Mouse (Mus musculus) liver, embryonic 15.5 days (tissue): Measurements from ENCODE around the gene Usb1. TPM values are rescaled to one million over a fixed set of nuclear protein-coding genes. Genes with fewer than 3 reads are reported as not detected.

Experiments
- ATAC-seq: fragments of 200-750 bp; cut with Nextera tagmentation; 2 replicates; pipeline ENCODE4 v1.8.0; 2017; ENCODE audit warnings: moderate number of reproducible peaks, mild to moderate bottlenecking, moderate library complexity; ENCODE audit not compliant: insufficient read depth
- H3K27ac ChIP-seq: fragments of 300-500 bp; sonication (generic); replicated peaks from 2 replicates; pipeline ENCODE4 v1.5.1; 2015; ENCODE audit warnings: mild to moderate bottlenecking, inconsistent platforms
- H3K27me3 ChIP-seq: fragments of 300-500 bp; sonication (generic); 2 replicates; pipeline ENCODE4 v1.6.1; 2015; ENCODE audit warnings: mild to moderate bottlenecking, inconsistent platforms
- H3K36me3 ChIP-seq: fragments of 300-500 bp; sonication (generic); replicated peaks from 2 replicates; pipeline ENCODE4 v1.6.1; 2015; ENCODE audit warnings: moderate library complexity, mild to moderate bottlenecking, inconsistent platforms
- H3K4me1 ChIP-seq: fragments of 300-500 bp; sonication (generic); replicated peaks from 2 replicates; pipeline ENCODE4 v1.6.1; 2015; ENCODE audit warnings: inconsistent platforms
- H3K4me2 ChIP-seq: fragments of 300-500 bp; sonication (generic); 2 replicates; pipeline ENCODE4 v1.6.1; 2015; ENCODE audit warnings: moderate library complexity, mild to moderate bottlenecking, inconsistent platforms
- H3K4me3 ChIP-seq: fragments of 300-500 bp; sonication (generic); replicated peaks from 2 replicates; pipeline ENCODE4 v1.5.1; 2015; ENCODE audit warnings: mild to moderate bottlenecking, inconsistent platforms
- H3K9ac ChIP-seq: fragments of 300-500 bp; sonication (generic); 2 replicates; pipeline ENCODE4 v1.6.1; 2015; ENCODE audit warnings: moderate library complexity, mild to moderate bottlenecking, inconsistent platforms
- H3K9me3 ChIP-seq: fragments of 300-500 bp; sonication (generic); replicated peaks from 2 replicates; pipeline ENCODE4 v1.6.1; 2016; ENCODE audit warnings: inconsistent platforms
- WGBS: fragments of 180-500 bp; shearing (Covaris S2); methylation state at CpG from one replicate; pipeline ENCODE4 v1.1.7; 2015; ENCODE audit warnings: mixed read lengths; ENCODE audit not compliant: insufficient replicate concordance; 5-methylcytosine and 5-hydroxymethylcytosine counted together
- polyA plus RNA-seq: library from polyadenylated mRNA; unstranded; fragments of >200 nt; fragmentation: Nextera tagmentation; extraction: Ambion mirVana; gene quantifications from 2 replicates; pipeline ENCODE4 v1.2.1, GENCODE M21; 2015

The Usb1 gene
- polyA plus RNA-seq, 1 experiment from 2014 or later: 11.7 TPM

DNA sequence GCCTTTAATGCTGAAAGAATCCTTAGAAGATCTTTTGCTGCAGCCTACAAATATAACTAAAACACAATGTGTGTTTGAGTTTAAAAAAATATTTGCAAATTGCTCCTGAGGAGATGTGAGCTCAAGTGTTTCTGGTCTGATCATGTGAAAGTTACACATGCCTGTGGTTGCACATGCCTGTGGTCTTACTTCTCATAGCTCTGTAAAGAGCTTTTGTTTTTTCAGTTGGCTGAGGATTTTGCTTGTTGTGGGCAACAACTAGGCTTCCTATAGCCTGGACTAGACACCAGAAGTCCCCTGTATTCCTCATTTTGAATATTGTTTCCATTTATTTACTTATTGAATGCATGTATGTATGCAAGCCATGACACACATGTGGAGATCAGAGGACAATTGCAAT is 4.3 kb downstream of the Usb1 start:
- H3K27ac ChIP-seq: no peak overlapping the region
- H3K4me3 ChIP-seq: no peak overlapping the region
- no peak for ATAC-seq
- H3K9me3 ChIP-seq: no peaks in the 10 kb centered on the region
- H3K9ac ChIP-seq: no peak overlapping the region
- H3K36me3 ChIP-seq: peaks cover 25% of the 10 kb centered on the region
- H3K4me2 ChIP-seq: no peak overlapping the region
- peaks cover 12% of the 10 kb centered on the region for H3K4me1 ChIP-seq
- no peaks in the 10 kb centered on the region for H3K27me3 ChIP-seq

DNA sequence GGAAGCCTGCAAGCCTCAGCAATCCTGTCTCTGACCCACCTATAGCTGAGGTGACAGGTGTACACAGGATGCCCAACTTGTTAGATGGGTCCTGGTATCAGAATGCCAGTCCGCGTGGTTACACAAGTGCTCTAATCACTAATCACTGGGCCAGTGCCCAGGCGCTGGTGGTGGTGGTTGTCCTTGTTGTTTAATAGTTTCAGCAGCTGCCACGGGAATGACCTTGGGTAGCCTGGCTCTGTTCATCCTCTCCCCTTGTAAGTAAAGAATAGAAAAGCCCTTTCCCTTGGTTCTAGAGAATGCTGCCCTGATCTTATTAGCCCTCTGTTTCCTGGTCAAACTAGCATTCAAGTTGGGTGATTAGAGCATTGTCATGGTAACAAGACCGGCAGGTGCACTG is 9.6 kb downstream of the Usb1 start:
- Histone ChIP-seq H3K27ac (no peak overlapping the region), H3K4me1 (no peaks in the 10 kb centered on the region), H3K4me2 (no peak overlapping the region), H3K9me3 (no peaks in the 10 kb centered on the region), H3K4me3 (no peak overlapping the region), H3K27me3 (no peaks in the 10 kb centered on the region), H3K9ac (no peak overlapping the region), H3K36me3 (peaks cover 33% of the 10 kb centered on the region)
- 74% methylated on average over 5 of the region's 5 CpGs for WGBS
- no peak for ATAC-seq

DNA sequence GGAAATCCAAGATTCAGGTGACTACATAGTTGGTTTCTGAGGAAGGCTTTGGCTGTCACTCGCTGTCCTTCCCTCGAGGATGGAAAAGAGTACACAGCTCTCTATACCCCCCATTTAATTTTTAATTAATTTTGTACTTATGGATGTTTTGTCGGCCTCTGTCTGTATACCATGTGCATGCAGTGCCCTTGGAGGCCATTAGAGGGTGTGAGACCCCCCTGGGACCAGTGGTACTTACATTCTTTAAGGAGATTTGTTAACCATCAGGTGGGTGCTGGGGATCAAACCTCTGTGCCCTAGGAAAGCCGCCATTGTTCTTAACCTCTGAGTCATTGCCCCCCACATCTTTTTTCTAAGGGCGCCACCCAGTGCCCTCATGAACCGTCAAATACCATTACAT is 12.6 kb downstream of the Usb1 start:
- 60% methylated on average over 6 of the region's 6 CpGs for WGBS
- Histone ChIP-seq H3K4me1 (no peaks in the 10 kb centered on the region), H3K9me3 (no peaks in the 10 kb centered on the region), H3K36me3 (peaks cover 13% of the 10 kb centered on the region; the same call in 1 of the 2 replicates), H3K4me3 (no peak overlapping the region), H3K27ac (no peak overlapping the region), H3K4me2 (no peak overlapping the region), H3K27me3 (peaks cover 9% of the 10 kb centered on the region), H3K9ac (no peak overlapping the region)
- ATAC-seq: no peak

DNA sequence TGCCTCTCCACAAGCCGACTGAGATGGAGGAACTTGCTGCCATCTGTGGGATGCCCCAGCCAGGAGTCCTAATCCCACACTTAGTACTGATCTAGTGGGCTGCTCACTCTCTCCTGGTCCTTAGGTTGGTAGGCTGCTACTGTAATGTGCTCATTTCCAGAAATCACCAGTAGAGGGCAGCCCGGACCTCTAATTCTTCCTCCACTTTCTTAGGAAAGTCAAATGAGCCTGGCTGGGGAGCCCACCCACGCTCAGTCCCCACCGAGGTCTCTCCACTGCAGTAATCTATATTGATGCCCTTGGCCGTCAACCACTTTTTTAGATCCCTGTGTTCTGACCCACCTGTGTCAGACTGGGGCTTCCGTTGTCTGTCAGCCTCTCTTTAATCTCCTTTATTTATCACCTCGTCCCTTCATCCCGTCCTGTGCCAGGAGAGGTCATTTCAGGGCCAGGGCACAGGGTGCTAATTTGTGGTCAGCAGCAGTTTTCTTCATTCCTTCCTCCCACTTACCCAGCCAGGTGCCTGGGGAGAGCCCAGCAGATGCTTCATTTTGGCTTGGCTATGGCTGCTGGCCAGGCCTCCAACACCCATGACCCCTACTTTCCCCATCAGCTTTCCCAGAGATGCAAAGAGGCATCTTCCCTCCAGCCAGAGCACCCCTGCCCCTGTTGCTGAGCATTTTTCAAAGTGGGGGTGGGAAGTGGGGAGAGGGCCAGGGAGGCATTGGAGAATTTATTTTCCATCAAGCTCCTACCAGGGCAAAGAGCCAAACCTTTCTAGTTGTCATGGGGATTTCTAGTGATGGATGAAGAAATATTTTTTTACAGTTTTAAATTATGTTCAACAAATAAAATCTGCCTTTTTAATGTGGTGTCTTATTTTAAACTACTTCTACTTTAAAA is 14.8 kb downstream of the Usb1 start:
- WGBS: 37% methylated on average over 8 of the region's 8 CpGs

DNA sequence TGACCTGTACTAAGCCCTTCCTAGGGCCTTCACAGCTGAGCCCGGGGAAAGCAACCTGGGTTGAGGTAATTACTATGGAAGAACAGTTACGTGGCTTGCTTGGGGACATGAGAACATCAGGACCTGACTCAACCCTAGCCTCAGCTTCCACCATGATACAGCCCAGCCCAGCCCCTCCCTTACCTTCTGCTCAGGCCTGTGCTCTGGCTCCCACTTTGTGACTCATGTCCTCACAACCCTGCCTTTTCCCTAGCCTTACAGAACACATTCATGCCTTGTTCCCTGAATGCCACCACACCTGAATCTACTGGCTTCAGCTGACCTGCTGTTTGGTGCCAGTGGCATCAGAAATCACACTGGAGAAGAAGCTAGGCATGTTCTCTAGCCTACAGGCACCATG is 16.3 kb downstream of the Usb1 start:
- no peak overlapping the region for H3K9ac ChIP-seq
- H3K27ac ChIP-seq: no peak overlapping the region
- H3K4me2 ChIP-seq: no peak overlapping the region
- no peak for ATAC-seq
- H3K9me3 ChIP-seq: no peaks in the 10 kb centered on the region
- no peak overlapping the region for H3K4me3 ChIP-seq
- WGBS: 65% methylated on average over 2 of the region's 2 CpGs
- H3K27me3 ChIP-seq: peaks cover 45% of the 10 kb centered on the region
- peaks cover 10% of the 10 kb centered on the region; the same call in 1 of the 2 replicates for H3K36me3 ChIP-seq
- no peaks in the 10 kb centered on the region; the same call in 1 of the 2 replicates for H3K4me1 ChIP-seq

More for the DNA sequence above, 14.8 kb downstream of the Usb1 start:
- no peak for ATAC-seq
- H3K27me3 ChIP-seq: peaks cover 31% of the 10 kb centered on the region
- H3K4me3 ChIP-seq: no peak overlapping the region
- no peaks in the 10 kb centered on the region; the same call in 1 of the 2 replicates for H3K4me1 ChIP-seq
- H3K4me2 ChIP-seq: no peak overlapping the region
- no peaks in the 10 kb centered on the region for H3K9me3 ChIP-seq
- no peak overlapping the region for H3K9ac ChIP-seq
- peaks cover 12% of the 10 kb centered on the region; the same call in 1 of the 2 replicates for H3K36me3 ChIP-seq
- H3K27ac ChIP-seq: no peak overlapping the region

DNA sequence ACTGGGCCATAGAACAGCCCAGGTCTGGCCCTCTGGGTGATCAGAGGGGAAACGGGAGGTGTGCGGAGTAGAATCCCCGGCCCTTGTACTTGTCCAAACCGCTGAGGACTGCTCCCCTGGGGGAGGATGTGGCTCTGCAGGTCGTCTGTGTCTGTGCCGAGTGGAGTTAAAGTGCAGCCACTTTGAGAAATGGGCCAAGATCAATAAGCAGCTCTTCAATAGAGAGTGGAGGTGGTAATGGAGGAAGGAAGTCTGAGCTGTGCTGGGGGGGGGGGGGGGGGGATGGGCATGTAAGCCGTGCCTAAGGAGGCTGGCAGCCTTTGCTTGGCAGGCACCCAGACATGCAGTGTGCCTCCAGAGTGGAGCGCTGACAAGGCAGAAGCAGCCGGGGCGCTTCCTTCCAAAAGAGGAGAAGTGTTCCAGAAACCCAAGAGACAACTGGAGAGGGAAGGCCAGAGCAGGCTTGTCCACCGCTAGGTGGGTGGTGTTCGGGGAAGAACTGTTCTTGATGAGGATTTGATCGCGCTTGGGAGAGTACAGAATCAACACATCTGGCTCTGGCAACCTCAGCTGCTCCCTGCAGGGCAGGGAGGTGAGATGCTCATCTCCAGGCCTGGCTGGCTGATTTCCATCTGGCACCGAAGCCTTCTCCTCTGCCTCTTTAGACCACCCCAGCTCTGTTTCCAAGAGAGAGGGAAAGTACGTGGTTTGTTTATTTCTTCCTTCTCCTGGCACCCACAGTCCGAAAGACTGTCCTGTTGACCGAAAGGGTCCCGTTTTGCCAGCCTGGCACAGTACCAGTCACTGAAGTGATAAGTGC is 16.9 kb downstream of the Usb1 start:
- Histone ChIP-seq H3K27me3 (peaks cover 52% of the 10 kb centered on the region), H3K9ac (no peak overlapping the region), H3K4me3 (no peak overlapping the region), H3K9me3 (no peaks in the 10 kb centered on the region), H3K27ac (no peak overlapping the region), H3K4me2 (no peak overlapping the region), H3K36me3 (0 out of 2 replicates have a peak, but pooled peaks cover 4% of the 10 kb centered on the region), H3K4me1 (no peaks in the 10 kb centered on the region; the same call in 1 of the 2 replicates)
- ATAC-seq: no peak
- WGBS: 52% methylated on average over 19 of the region's 19 CpGs

DNA sequence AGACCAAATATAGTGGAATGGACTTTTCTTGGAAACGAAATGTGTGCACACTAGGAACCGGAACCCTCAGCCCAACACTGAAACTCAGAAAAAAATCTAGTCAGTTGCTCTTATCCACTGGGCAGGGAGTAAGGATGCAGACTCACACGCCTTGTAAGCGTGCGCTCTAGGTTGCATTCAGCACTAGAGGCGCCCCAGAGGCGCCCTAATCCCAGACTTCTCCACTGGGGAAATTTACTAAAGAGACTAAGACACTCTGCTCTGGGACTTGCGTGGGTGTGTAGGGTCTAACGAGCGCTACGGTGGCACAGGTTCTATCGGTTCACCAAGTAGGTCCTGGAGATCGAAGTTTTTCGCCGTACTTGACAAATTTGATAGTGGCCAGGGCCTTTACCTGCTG is 19.4 kb downstream of the Usb1 start:
- H3K9ac ChIP-seq: no peak overlapping the region
- no peak for ATAC-seq
- peak overlapping the region; percentile 67 for H3K4me2 ChIP-seq

DNA sequence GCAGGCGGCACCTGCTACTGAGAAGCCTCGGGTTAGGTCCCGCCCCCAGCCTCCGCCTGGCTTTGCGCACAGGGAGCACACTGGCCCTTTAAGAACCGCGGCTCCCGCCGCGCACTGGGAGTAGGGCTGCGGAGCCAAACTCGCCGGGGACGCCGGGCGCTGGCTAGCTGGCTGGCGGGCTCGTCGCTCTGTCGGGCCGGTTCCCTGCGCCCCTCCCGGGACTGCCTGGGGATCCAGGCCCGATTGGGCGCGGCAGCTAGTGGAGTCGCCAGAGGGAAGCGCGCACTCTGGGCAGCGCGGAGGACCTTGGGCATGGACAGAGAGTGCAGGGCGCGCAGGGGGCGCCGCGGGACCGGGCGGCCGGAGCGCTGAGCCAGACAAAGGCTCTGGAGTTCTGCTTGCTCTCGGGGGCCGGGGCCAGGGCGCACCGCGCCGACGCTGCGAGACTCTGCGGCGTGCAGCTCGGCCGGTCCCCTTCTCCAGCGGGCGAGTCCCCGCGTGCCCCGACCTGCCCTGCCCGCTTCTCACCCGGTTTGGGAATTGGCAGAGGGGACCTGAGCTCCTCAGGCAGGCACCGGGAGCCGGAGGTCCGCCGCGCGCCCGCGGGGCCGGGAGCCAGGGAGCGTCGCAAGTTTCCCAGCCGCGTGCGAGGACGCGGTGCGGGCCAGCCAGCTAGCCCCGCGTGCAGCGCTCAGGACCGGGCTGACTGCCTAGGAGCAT is 20.2 kb downstream of the Usb1 start, which contains the start of gene Mmp15:
Gene Mmp15, plus strand, starts transcription at position 118 of the 720 bp plus-strand sequence.
- Histone ChIP-seq H3K9ac (peak within 1 kb of the TSS; percentile 18; the same call in 1 of the 2 replicates), H3K4me1 (no peaks in the 10 kb centered on the region; the same call in 1 of the 2 replicates), H3K4me2 (peak within 1 kb of the TSS; percentile 67), H3K4me3 (peak within 1 kb of the TSS; percentile 56), H3K27ac (no peak within 1 kb of the TSS), H3K9me3 (no peaks in the 10 kb centered on the region), H3K36me3 (no peaks in the 10 kb centered on the region), H3K27me3 (peaks cover 74% of the 10 kb centered on the region)
- WGBS: 1% methylated on average over 78 of the region's 80 CpGs
- ATAC-seq: peak; percentile 50

More for the DNA sequence above, 19.4 kb downstream of the Usb1 start:
- Histone ChIP-seq H3K4me1 (no peaks in the 10 kb centered on the region; the same call in 1 of the 2 replicates), H3K4me3 (peak overlapping the region; percentile 56), H3K27me3 (peaks cover 74% of the 10 kb centered on the region), H3K36me3 (no peaks in the 10 kb centered on the region), H3K27ac (no peak overlapping the region), H3K9me3 (no peaks in the 10 kb centered on the region)
- 7% methylated on average over 15 of the region's 15 CpGs for WGBS

DNA sequence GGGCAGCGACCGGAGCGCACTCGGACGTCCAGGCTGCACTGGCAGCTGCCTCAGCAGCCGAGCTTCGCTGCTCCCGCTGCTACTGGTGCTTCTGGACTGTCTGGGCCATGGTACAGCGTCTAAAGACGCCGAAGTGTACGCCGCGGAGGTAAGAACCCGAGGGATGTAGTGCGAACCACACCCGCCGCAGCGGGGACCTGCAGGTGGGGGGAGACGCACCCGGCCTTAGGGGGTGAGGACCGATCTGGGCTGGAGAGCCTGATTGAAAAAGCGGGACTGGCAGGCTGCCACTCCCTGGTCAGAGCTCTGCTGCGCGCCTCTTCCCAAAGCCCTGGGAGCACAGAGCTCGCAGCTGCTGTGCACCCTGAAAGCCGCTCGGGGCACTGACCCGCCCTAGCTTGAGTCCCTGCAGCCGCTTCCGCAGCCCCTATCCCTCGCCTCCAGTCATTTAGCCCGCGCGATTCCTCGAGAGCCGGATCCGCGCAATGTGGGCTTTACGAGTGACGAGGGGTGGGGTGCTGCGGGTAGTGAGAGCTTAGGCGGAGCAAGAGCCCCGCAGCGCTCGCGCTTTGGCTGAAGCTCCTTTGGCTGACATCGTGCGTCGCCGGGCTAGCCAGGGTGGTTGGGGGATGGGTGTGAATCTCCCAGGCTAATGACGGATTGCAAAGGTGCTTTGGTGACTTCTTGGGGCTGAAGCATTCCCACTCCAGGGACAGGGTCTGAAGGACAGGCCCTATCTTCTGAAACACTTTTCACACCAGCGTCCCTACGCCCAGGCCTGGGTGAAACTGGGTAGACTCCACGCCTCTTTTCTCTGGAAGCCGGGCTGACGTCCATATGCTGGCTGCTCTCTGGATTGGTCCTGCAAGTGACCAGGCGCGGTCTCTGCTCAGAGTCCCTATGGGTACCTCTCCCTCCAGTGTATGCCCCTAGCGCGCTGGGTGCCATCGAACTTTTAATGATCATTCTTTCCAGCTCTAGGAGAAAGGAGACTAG is 21.1 kb downstream of the Usb1 start:
- Histone ChIP-seq H3K4me3 (peak overlapping the region; percentile 56), H3K4me1 (no peaks in the 10 kb centered on the region; the same call in 1 of the 2 replicates), H3K4me2 (peak overlapping the region; percentile 67), H3K27ac (no peak overlapping the region), H3K9me3 (no peaks in the 10 kb centered on the region), H3K36me3 (no peaks in the 10 kb centered on the region), H3K9ac (peak overlapping the region; percentile 18; the same call in 1 of the 2 replicates), H3K27me3 (peaks cover 74% of the 10 kb centered on the region)
- WGBS: 5% methylated on average over 62 of the region's 62 CpGs
- ATAC-seq: no peak

DNA sequence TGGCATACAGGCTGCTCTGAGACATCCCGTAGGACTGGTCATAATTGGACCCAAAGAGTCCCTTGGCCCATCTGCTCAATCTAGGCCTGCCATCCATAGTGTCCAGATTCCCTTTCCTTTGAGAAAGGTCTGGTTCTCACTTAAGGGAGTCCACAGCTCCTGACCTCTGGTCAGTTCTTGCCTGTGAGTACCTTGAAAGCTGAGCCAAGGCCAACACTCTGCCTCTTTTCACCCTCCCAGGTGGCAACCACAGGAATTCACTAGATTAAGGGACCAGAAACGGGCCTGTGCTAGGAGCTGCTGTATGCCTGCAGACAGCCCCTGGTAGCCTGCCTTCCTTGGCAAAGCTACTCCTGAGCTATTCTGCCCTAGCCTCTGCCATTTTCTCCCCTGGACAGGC is 22.5 kb downstream of the Usb1 start:
- 55% methylated on average over 2 of the region's 2 CpGs for WGBS
- H3K27me3 ChIP-seq: peaks cover 66% of the 10 kb centered on the region
- no peak for ATAC-seq

More for the DNA sequence above, 22.5 kb downstream of the Usb1 start:
- no peak overlapping the region; the same call in 1 of the 2 replicates for H3K9ac ChIP-seq
- H3K36me3 ChIP-seq: no peaks in the 10 kb centered on the region
- no peak overlapping the region for H3K4me3 ChIP-seq
- H3K4me1 ChIP-seq: peaks cover 12% of the 10 kb centered on the region
- H3K27ac ChIP-seq: no peak overlapping the region
- no peak overlapping the region for H3K4me2 ChIP-seq
- no peaks in the 10 kb centered on the region for H3K9me3 ChIP-seq
